ENCODE assay signal across 20 mouse cellular contexts in the genomic region with DNA sequence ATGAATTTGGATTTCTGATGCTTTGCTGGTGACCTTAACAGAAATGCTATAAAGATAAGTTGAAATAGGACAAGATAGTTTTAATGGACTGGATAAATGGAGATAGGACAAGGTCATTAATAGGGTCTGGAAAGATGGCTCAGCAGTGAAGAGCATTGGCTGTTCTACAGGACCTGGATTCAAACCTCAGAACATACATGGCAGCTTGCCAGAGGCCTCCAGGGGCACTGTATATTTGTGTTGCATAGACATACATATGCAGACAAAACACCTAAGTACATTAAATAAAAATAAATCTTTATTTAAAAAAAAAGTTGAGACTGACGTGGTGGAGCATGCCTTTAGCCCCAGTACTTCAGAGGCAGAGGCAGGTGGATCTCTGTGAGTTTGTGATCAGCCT. TPM values are rescaled to one million over a fixed set of nuclear protein-coding genes. Genes with fewer than 3 reads are reported as not detected.
A peak's percentile ranks its signal among the peaks of the same experiment; 100 is the strongest.
DNase-seq lines count a peak whose midpoint lies in the region; ATAC-seq and TF ChIP-seq lines count a peak whose summit lies in the region.
"Had no signal": no experiment of that assay in that cellular context is flagged by ENCODE, and none has a peak within 500 bp of the region (broad histone marks: within the 10 kb centered on the region; RNA-seq: fewer than 3 reads in every experiment).

No protein-coding gene starts in this region.

- no peak for ATAC-seq in liver, embryonic 12.5 days
- ATAC-seq: activated CD4-positive, CD25-positive, alpha-beta regulatory T cell, adult 4 months; CD4-positive, CD25-positive, alpha-beta regulatory T cell, adult 4 months; Patski had no signal

- intact Hi-C loops in heart, postnatal 14 days (cut with DNase I), result no loop called here

- H3K27ac ChIP-seq in liver, adult 2 months (replicated peaks; ENCODE audit: insufficient read depth, low read depth, low read length), result peak overlapping the region; percentile 68
- no peak overlapping the region for H3K27ac ChIP-seq in liver, embryonic 12.5 days

- peaks cover 36% of the 10 kb centered on the region for H3K4me1 ChIP-seq in liver, adult 2 months (ENCODE audit: control insufficient read depth, insufficient read depth, low read length)
- peaks cover 18% of the 10 kb centered on the region for H3K4me1 ChIP-seq in liver, embryonic 12.5 days

- peaks cover 2% of the 10 kb centered on the region; the same call in 1 of the 2 replicates for H3K79me2 ChIP-seq in liver, adult 2 months (ENCODE audit: control insufficient read depth, insufficient read depth, low read length)

- TF ChIP-seq CTCF in liver, adult 2 months (IDR thresholded peaks at IDR 0.05; ENCODE audit: low read depth, low read length), result no peak

- no peak overlapping the region for H3K4me2 ChIP-seq in liver, embryonic 12.5 days

- DNase-seq in heart, adult 11 months, result peak; percentile 60
- DNase-seq in heart, postnatal 14 days, result no peak
- peak; percentile 51 for DNase-seq in liver, adult 2 months (ENCODE audit: extremely low read depth, low read depth, low spot score)
- DNase-seq: adrenal gland, adult 2 months; adrenal gland, adult 8-10 months; adrenal gland, postnatal 10 days; adrenal gland, postnatal 14 days; adrenal gland, postnatal 25 days; adrenal gland, postnatal 36 days; B cell, adult 2 months; cerebellum, adult 11 months; cerebellum, adult 11-12 months; cerebellum, adult 18-20 months had no signal

- peaks cover 48% of the 10 kb centered on the region for H3K36me3 ChIP-seq in liver, adult 2 months (ENCODE audit: control insufficient read depth, insufficient read depth, low read length)
- H3K36me3 ChIP-seq in liver, embryonic 12.5 days, result peaks cover 81% of the 10 kb centered on the region
- H3K36me3 ChIP-seq: G1E had no signal

- H3K4me3 ChIP-seq in liver, adult 2 months (ENCODE audit: insufficient read depth, low read depth, low read length), result no peak overlapping the region
- no peak overlapping the region for H3K4me3 ChIP-seq in liver, embryonic 12.5 days

- 62% methylated on average over 1 of the region's 1 CpGs for WGBS in liver, adult 2 months
- WGBS in liver, embryonic 12.5 days (ENCODE audit: insufficient replicate concordance), result 71% methylated on average over 1 of the region's 1 CpGs

- no peaks in the 10 kb centered on the region for H3K27me3 ChIP-seq in liver, adult 2 months (ENCODE audit: control insufficient read depth, insufficient read depth, low read length)
- no peaks in the 10 kb centered on the region for H3K27me3 ChIP-seq in liver, embryonic 12.5 days (replicated peaks)
- H3K27me3 ChIP-seq: CH12.LX had no signal

- TF ChIP-seq POLR2A in liver, adult 2 months (IDR thresholded peaks at IDR 0.05; ENCODE audit: extremely low read depth, insufficient read depth, low read length), result no peak

- H3K9ac ChIP-seq in liver, adult 2 months (ENCODE audit: low read depth, low read length), result no peak overlapping the region
- no peak overlapping the region for H3K9ac ChIP-seq in liver, embryonic 12.5 days

- H3K9me3 ChIP-seq in liver, embryonic 12.5 days (replicated peaks), result no peaks in the 10 kb centered on the region
- H3K9me3 ChIP-seq: G1E had no signal

RNA-seq across cellular contexts. Expression of gene Abcb4, which starts 7.5 kb away (rescaled TPM):
- 1 to 10 TPM; 5.7 to 7.1 TPM for total RNA-seq in heart, postnatal 14 days (2021)
- total RNA-seq in liver, adult 2 months (2014; rRNA removed), result 164 and 202 TPM in 2 replicates
- polyA plus RNA-seq in liver, adult 2 months (2012; rRNA removed), result 66.9 and 77.2 TPM in 2 replicates
- polyA plus RNA-seq in liver, embryonic 12.5 days (2016; fragmentation: Nextera tagmentation; extraction: Ambion mirVana), result 37.8 and 40.1 TPM in 2 replicates
- total RNA-seq: ES-E14 had no signal
- polyA plus RNA-seq: G1E had no signal

Comparison
In these comparisons a context has a peak if more than half of its experiments do, and no peak if none do; other contexts are left out.
1. DNase-seq: peak in heart, adult 11 months (single experiment) and liver, adult 2 months (single experiment); none in heart, postnatal 14 days (0 of 2).
2. RNA of gene Abcb4, which starts 7.5 kb away (total RNA-seq): 164 to 202 TPM in liver, adult 2 months; 5.7 to 7.1 TPM in heart, postnatal 14 days; every median in the first group is over 10 times any median in the second.